Mouse (Mus musculus) cerebellum, adult 9-11 months (tissue): Measurements from ENCODE around the gene Phospho2.
"Not testable (repeated sequence)": the region's sequence is repeated elsewhere in the genome, so short reads cannot be mapped to it uniquely, and the experiment has no call there.

Experiments used
- DNase-seq: peaks from one replicate; pipeline ENCODE4 v3.0.0; 2022

Phospho2 gene

GRCm38 (mm10) chr2:69789429-69790069, at the start of gene Phospho2, which contains the start of gene Ccdc173:
Gene Phospho2, plus strand, starts transcription at chr2:69789623.
Gene Ccdc173, minus strand, starts transcription at chr2:69789575.
- DNase-seq = peak; percentile 98

- DNase-seq = no peak
Observed at GRCm38 (mm10) chr2:69745091-69745490, 44.3 kb upstream of the Phospho2 start.

- no peak for DNase-seq
Observed at GRCm38 (mm10) chr2:69760980-69761379, 28.4 kb upstream of the Phospho2 start.

- DNase-seq = no peak
Observed at GRCm38 (mm10) chr2:69763340-69763739, 26.1 kb upstream of the Phospho2 start.

- DNase-seq = no peak
Observed at GRCm38 (mm10) chr2:69764716-69765115, 24.7 kb upstream of the Phospho2 start.

GRCm38 (mm10) chr2:69773331-69773730, 16.1 kb upstream of the Phospho2 start:
- DNase-seq = no peak

- DNase-seq = no peak
Observed at GRCm38 (mm10) chr2:69777985-69778835, 11.2 kb upstream of the Phospho2 start.

GRCm38 (mm10) chr2:69778836-69779177, 10.6 kb upstream of the Phospho2 start:
- no peak for DNase-seq

GRCm38 (mm10) chr2:69788974-69789373, 449 bp upstream of the Phospho2 start:
- no peak for DNase-seq

- DNase-seq = peak; percentile 80
Observed at GRCm38 (mm10) chr2:69790285-69790684, 862 bp downstream of the Phospho2 start.

GRCm38 (mm10) chr2:69790722-69791121, 1.3 kb downstream of the Phospho2 start:
- no peak for DNase-seq

GRCm38 (mm10) chr2:69802911-69803312, 13.5 kb downstream of the Phospho2 start:
- DNase-seq = peak; percentile 25

GRCm38 (mm10) chr2:69803756-69804155, 14.3 kb downstream of the Phospho2 start:
- DNase-seq = no peak

- not testable (repeated sequence) for DNase-seq
Observed at GRCm38 (mm10) chr2:69804663-69805062, 15.2 kb downstream of the Phospho2 start.

- DNase-seq = no peak
Observed at GRCm38 (mm10) chr2:69810169-69810568, 20.7 kb downstream of the Phospho2 start.

- not testable (repeated sequence) for DNase-seq
Observed at GRCm38 (mm10) chr2:69811349-69811748, 21.9 kb downstream of the Phospho2 start.

- no peak for DNase-seq
Observed at GRCm38 (mm10) chr2:69816575-69816974, 27.2 kb downstream of the Phospho2 start.

- DNase-seq = no peak
Observed at GRCm38 (mm10) chr2:69818350-69819085, 29.1 kb downstream of the Phospho2 start.

GRCm38 (mm10) chr2:69820201-69820600, 30.8 kb downstream of the Phospho2 start:
- DNase-seq = no peak

- no peak for DNase-seq
Observed at GRCm38 (mm10) chr2:69821711-69822110, 32.3 kb downstream of the Phospho2 start, which contains the start of gene Klhl23. Gene Klhl23, plus strand, starts transcription at chr2:69821944.

GRCm38 (mm10) chr2:69822361-69823128, 33.1 kb downstream of the Phospho2 start:
- DNase-seq = peak; percentile 68

GRCm38 (mm10) chr2:69823129-69823677, 33.8 kb downstream of the Phospho2 start:
- no peak for DNase-seq
